Mouse (Mus musculus) limb, embryonic 14.5 days (tissue): ENCODE measurements around the gene Lrp3. TPM values are rescaled to one million over a fixed set of nuclear protein-coding genes. Genes with fewer than 3 reads are reported as not detected.

ENCODE experiments used
- ATAC-seq: fragments of 200-750 bp; cut with Nextera tagmentation; 2 replicates; pipeline ENCODE4 v1.8.0; 2017; ENCODE audit warnings: low read depth, moderate number of reproducible peaks, moderate TSS enrichment; ENCODE audit not compliant: low FRiP score
- DNase-seq: peaks from one replicate; pipeline ENCODE4 v3.0.0-alpha.2; 2015; ENCODE audit warnings: low spot score
- H3K27ac ChIP-seq: fragments of 300-500 bp; sonication (generic); replicated peaks from 2 replicates; pipeline ENCODE4 v1.5.1; 2014; ENCODE audit warnings: low read depth, mild to moderate bottlenecking, low read length, moderate library complexity, mixed read lengths
- H3K27me3 ChIP-seq: fragments of 300-500 bp; sonication (generic); 2 replicates; pipeline ENCODE4 v1.6.1; 2014; ENCODE audit warnings: low read length, mixed read lengths; ENCODE audit not compliant: control insufficient read depth, insufficient read depth
- H3K36me3 ChIP-seq: fragments of 300-500 bp; sonication (generic); 2 replicates; pipeline ENCODE4 v1.6.1; 2014; ENCODE audit warnings: mild to moderate bottlenecking, low read length, moderate library complexity, mixed read lengths; ENCODE audit not compliant: control insufficient read depth, insufficient read depth
- H3K4me1 ChIP-seq: fragments of 300-500 bp; sonication (generic); 2 replicates; pipeline ENCODE4 v1.6.1; 2014; ENCODE audit warnings: antibody characterized with exemption, low read length, mixed read lengths; ENCODE audit not compliant: control insufficient read depth, insufficient read depth
- H3K4me2 ChIP-seq: fragments of 300-500 bp; sonication (generic); replicated peaks from 2 replicates; pipeline ENCODE4 v1.6.1; 2014; ENCODE audit warnings: low read depth, mild to moderate bottlenecking, low read length, moderate library complexity; ENCODE audit not compliant: severe bottlenecking
- H3K4me3 ChIP-seq: fragments of 300-500 bp; sonication (generic); replicated peaks from 2 replicates; pipeline ENCODE4 v1.5.1; 2014; ENCODE audit warnings: low read length
- H3K9ac ChIP-seq: fragments of 300-500 bp; sonication (generic); 2 replicates; pipeline ENCODE4 v1.6.1; 2014; ENCODE audit warnings: mild to moderate bottlenecking, low read depth, low read length, moderate library complexity; ENCODE audit not compliant: severe bottlenecking
- H3K9me3 ChIP-seq: fragments of 300-500 bp; sonication (generic); 2 replicates; pipeline ENCODE4 v1.6.1; 2016; ENCODE audit warnings: low read length; ENCODE audit not compliant: control insufficient read depth
- POLR2A ChIP-seq: fragments of 200-500 bp; IDR thresholded peaks from 2 replicates; pipeline ENCODE4 v1.8.0; 2012; ENCODE audit warnings: inconsistent platforms, mild to moderate bottlenecking, moderate library complexity, borderline replicate concordance; ENCODE audit not compliant: insufficient read depth, insufficient read length; ENCODE audit errors: extremely low read depth
- WGBS: fragments of 180-500 bp; shearing (Covaris S2); extraction: QIAGEN DNeasy Blood & Tissue Kit; methylation state at CpG from one replicate; pipeline ENCODE4 v1.1.7; 2014; 5-methylcytosine and 5-hydroxymethylcytosine counted together
- polyA plus RNA-seq, 2 experiments: library from polyadenylated mRNA; depleted of rRNA in 1 of 2; stranded (reverse) in 1 of 2; unstranded in 1 of 2; fragments of >200 nt; fragmentation: Nextera tagmentation in 1 of 2; extraction: Ambion mirVana in 1 of 2; gene quantifications; 2 replicates each; pipeline versions ENCODE4 v1.2.1 to v1.2.3; 2012 to 2014

The Lrp3 gene
- polyA plus RNA-seq, 2 experiments: 11.7 to 31.7 TPM

- H3K4me1 ChIP-seq: no peaks in the 10 kb centered on the region
- H3K27me3 ChIP-seq: no peaks in the 10 kb centered on the region
- peaks cover 5% of the 10 kb centered on the region; the same call in 1 of the 2 replicates for H3K9me3 ChIP-seq
- DNase-seq (no peak), ATAC-seq (no peak)
- no peak for TF ChIP-seq POLR2A
- H3K9ac ChIP-seq: no peak overlapping the region
- H3K4me3 ChIP-seq: no peak overlapping the region
- WGBS: 30% methylated on average over 13 of the region's 13 CpGs
- H3K27ac ChIP-seq: no peak overlapping the region
- no peaks in the 10 kb centered on the region for H3K36me3 ChIP-seq
- H3K4me2 ChIP-seq: no peak overlapping the region
These were observed 17.6 kb upstream of the Lrp3 start for GRCm38 (mm10) chr7:35232796-35233455.

GRCm38 (mm10) chr7:35230333-35230732, 15.0 kb upstream of the Lrp3 start:
- ATAC-seq: no peak
- Histone ChIP-seq H3K9ac (no peak overlapping the region), H3K4me2 (no peak overlapping the region), H3K4me3 (no peak overlapping the region), H3K27me3 (no peaks in the 10 kb centered on the region), H3K9me3 (peaks cover 5% of the 10 kb centered on the region; the same call in 1 of the 2 replicates), H3K27ac (no peak overlapping the region), H3K4me1 (no peaks in the 10 kb centered on the region), H3K36me3 (no peaks in the 10 kb centered on the region)
- TF ChIP-seq POLR2A: no peak
- no peak for DNase-seq
- WGBS: 75% methylated on average over 3 of the region's 3 CpGs

- DNase-seq (no peak), ATAC-seq (no peak)
- TF ChIP-seq POLR2A: no peak
- Histone ChIP-seq H3K9me3 (no peaks in the 10 kb centered on the region), H3K4me1 (no peaks in the 10 kb centered on the region), H3K4me3 (no peak overlapping the region), H3K36me3 (no peaks in the 10 kb centered on the region), H3K27ac (no peak overlapping the region), H3K4me2 (no peak overlapping the region), H3K9ac (no peak overlapping the region), H3K27me3 (no peaks in the 10 kb centered on the region)
- WGBS: 67% methylated on average over 9 of the region's 9 CpGs
These were observed 5.5 kb upstream of the Lrp3 start for GRCm38 (mm10) chr7:35220694-35221365.

GRCm38 (mm10) chr7:35215731-35216130, 433 bp upstream of the Lrp3 start:
- Histone ChIP-seq H3K27ac (no peak overlapping the region), H3K9me3 (no peaks in the 10 kb centered on the region), H3K36me3 (0 out of 2 replicates have a peak, but pooled peaks cover 5% of the 10 kb centered on the region), H3K27me3 (no peaks in the 10 kb centered on the region), H3K4me2 (peak overlapping the region; percentile 74), H3K4me3 (peak overlapping the region; percentile 60), H3K9ac (no peak overlapping the region), H3K4me1 (peaks cover 3% of the 10 kb centered on the region; the same call in 1 of the 2 replicates)
- WGBS: 43% methylated on average over 5 of the region's 5 CpGs
- ATAC-seq (no peak), DNase-seq (no peak)
- no peak for TF ChIP-seq POLR2A

GRCm38 (mm10) chr7:35214442-35215222, 666 bp downstream of the Lrp3 start:
- Histone ChIP-seq H3K4me2 (peak overlapping the region; percentile 74), H3K4me1 (peaks cover 3% of the 10 kb centered on the region; the same call in 1 of the 2 replicates), H3K4me3 (peak overlapping the region; percentile 60), H3K9ac (peak overlapping the region; percentile 74), H3K27me3 (no peaks in the 10 kb centered on the region), H3K9me3 (no peaks in the 10 kb centered on the region), H3K27ac (peak overlapping the region; percentile 13; the same call in 1 of the 2 replicates), H3K36me3 (peaks cover 14% of the 10 kb centered on the region)
- ATAC-seq: peak; percentile 60
- no peak for TF ChIP-seq POLR2A
- WGBS: 0% methylated on average over 8 of the region's 79 CpGs
- no peak for DNase-seq
